Mouse (Mus musculus) forebrain, embryonic 10.5 days (tissue): Measurements from ENCODE around the gene Cog4. TPM values are rescaled to one million over a fixed set of nuclear protein-coding genes. Genes with fewer than 3 reads are reported as not detected.

Experiments used
- DNase-seq: peaks from one replicate; pipeline ENCODE4 v3.0.0-alpha.2; 2017; ENCODE audit warnings: low spot score; ENCODE audit errors: extremely low spot score
- H3K27ac ChIP-seq: fragments of 300-500 bp; sonication (generic); 2 replicates; pipeline ENCODE4 v1.5.1; 2016; ENCODE audit warnings: mild to moderate bottlenecking
- H3K27me3 ChIP-seq: fragments of 300-500 bp; sonication (generic); 2 replicates; pipeline ENCODE4 v1.6.1; 2016; ENCODE audit warnings: mild to moderate bottlenecking; ENCODE audit not compliant: poor library complexity, severe bottlenecking
- H3K36me3 ChIP-seq: fragments of 300-500 bp; sonication (generic); replicated peaks from 2 replicates; pipeline ENCODE4 v1.6.1; 2016; ENCODE audit warnings: mild to moderate bottlenecking, moderate library complexity
- H3K4me1 ChIP-seq: fragments of 300-500 bp; sonication (generic); 2 replicates; pipeline ENCODE4 v1.6.1; 2016
- H3K4me3 ChIP-seq: fragments of 300-500 bp; sonication (generic); 2 replicates; pipeline ENCODE4 v1.5.1; 2016; ENCODE audit warnings: mild to moderate bottlenecking, moderate library complexity
- H3K9me3 ChIP-seq: fragments of 300-500 bp; sonication (generic); 2 replicates; pipeline ENCODE4 v1.6.1; 2016; ENCODE audit warnings: mild to moderate bottlenecking, moderate library complexity
- WGBS: fragments of 180-500 bp; shearing (Covaris S2); methylation state at CpG from one replicate; pipeline ENCODE4 v1.1.7; 2016; 5-methylcytosine and 5-hydroxymethylcytosine counted together
- polyA plus RNA-seq: library from polyadenylated mRNA; unstranded; fragments of >200 nt; fragmentation: Nextera tagmentation; extraction: Ambion mirVana; gene quantifications from 2 replicates; pipeline ENCODE4 v1.2.1, GENCODE M21; 2016

The Cog4 gene
- polyA plus RNA-seq, 1 experiment from 2014 or later, result 73.2 TPM

DNA sequence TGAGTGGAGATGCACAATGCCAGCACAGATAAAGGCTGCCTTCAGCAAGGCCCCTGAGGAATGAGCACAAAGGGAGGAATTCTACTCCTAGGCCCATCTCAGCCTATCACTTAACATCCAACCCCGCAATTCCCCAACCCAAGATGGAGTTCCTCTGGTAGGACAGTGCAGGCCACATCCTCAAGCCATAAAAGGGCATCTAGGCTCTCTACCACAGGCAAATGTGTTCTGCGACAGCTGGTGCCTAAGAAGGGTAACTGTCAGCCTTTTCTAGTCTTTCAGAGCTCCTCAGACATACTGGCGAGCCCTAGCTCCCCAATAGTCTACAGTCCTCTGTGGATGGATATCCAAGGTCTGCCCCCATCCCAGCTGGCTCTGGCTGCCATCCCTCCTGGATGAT, 40.2 kb downstream of the Cog4 start:
- Histone ChIP-seq H3K9me3 (no peaks in the 10 kb centered on the region), H3K36me3 (peaks cover 98% of the 10 kb centered on the region), H3K27me3 (no peaks in the 10 kb centered on the region), H3K4me3 (no peak overlapping the region), H3K27ac (no peak overlapping the region), H3K4me1 (no peaks in the 10 kb centered on the region)
- no peak for DNase-seq
- 86% methylated on average over 3 of the region's 3 CpGs for WGBS

DNA sequence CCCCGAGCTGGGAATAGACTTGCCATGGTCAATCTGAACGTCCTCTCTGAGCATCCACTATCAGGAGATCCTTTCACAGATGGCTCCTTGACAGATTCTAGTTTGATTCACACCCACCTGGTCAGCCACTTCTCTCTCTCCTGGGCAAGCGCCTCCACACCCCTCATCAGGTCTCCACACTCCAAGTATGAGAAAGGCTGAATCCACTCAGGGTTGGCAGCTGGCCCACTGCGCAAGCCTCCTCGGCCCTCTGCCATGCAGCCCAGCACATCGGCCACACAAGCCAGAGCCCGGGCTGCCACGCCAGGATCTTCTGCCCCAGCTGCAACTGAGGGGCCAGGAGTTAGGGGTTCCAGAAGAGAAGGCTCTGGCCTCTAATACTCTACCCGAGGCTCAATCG, 41.2 kb downstream of the Cog4 start:
- no peaks in the 10 kb centered on the region for H3K27me3 ChIP-seq
- no peak for DNase-seq
- H3K4me1 ChIP-seq, result no peaks in the 10 kb centered on the region
- H3K9me3 ChIP-seq, result no peaks in the 10 kb centered on the region
- WGBS, result 88% methylated on average over 10 of the region's 10 CpGs
- peaks cover 95% of the 10 kb centered on the region for H3K36me3 ChIP-seq
- no peak overlapping the region for H3K27ac ChIP-seq
- H3K4me3 ChIP-seq, result no peak overlapping the region

DNA sequence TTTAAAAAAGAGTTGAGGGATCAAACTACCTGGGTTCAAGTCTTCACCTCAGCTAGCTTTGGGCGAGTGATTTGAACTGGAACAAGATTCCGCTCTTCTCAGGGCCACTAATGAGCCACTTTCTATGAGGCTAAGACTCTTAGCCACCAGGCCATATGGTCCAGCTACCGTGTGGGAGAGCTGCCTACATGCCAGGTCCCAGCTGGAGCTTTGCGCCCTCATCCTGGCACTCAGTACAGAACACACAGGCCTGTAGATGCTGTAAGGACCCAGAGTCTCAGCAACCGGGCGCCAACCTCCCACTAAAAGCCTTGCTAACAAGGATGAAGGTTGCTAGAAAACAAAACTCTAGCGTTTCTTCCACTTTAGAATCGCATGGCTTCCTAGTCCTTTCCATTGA, 42.0 kb downstream of the Cog4 start:
- Histone ChIP-seq H3K4me1 (no peaks in the 10 kb centered on the region), H3K27ac (no peak overlapping the region), H3K27me3 (no peaks in the 10 kb centered on the region), H3K9me3 (no peaks in the 10 kb centered on the region), H3K36me3 (peaks cover 95% of the 10 kb centered on the region), H3K4me3 (no peak overlapping the region)
- 94% methylated on average over 8 of the region's 8 CpGs for WGBS
- no peak for DNase-seq

DNA sequence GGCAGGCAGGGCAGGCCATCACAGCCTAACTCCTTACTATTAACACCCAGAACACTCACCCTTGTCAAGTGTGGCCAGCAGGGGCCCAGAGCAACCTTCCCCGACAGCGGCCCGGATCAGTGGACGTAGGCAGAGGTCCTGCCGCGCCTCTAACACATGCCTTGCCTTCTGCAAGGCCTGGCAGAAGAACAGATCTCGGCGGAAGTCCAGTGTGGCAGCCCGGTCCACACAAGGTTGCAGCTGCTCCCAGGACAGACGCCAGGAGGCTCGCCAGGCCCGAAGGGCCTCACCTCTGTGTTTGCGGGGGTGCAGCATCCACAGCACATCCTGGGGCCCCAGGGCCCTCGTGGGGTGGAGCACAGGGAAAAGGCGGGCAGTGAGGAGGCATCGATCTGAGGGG, 42.5 kb downstream of the Cog4 start:
- DNase-seq, result no peak
- H3K36me3 ChIP-seq, result peaks cover 94% of the 10 kb centered on the region
- no peak overlapping the region for H3K27ac ChIP-seq
- WGBS, result 93% methylated on average over 16 of the region's 16 CpGs
- H3K9me3 ChIP-seq, result no peaks in the 10 kb centered on the region
- H3K27me3 ChIP-seq, result no peaks in the 10 kb centered on the region
- no peaks in the 10 kb centered on the region for H3K4me1 ChIP-seq
- no peak overlapping the region for H3K4me3 ChIP-seq

DNA sequence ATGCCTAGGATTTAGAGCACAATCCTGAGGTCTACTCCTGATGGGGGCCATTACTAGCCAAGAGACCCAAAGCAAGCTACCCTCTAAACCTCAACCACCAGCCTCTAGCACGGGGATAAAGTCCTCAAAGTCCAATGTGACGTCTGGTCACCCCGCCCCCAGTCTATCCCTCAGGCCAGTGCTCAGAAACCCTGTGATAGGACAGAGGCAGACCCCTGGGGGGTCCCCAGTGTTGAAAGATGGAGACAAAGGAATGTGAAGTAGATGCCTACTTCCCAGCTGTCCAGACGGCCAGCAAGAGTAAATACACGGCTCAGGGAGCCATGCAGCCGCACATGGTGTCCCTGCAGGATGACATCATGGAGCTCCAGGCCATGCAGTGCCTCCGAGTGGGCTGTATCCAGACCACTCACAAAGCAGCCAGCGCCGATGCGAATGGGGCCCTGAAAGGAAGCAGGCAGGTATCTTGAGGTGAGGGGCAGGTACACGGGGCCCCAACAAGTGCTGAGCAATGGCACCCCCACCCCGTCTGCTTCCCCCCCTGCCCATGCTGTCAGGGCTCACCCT, 43.6 kb downstream of the Cog4 start:
- Histone ChIP-seq H3K4me3 (no peak overlapping the region), H3K27ac (no peak overlapping the region), H3K27me3 (no peaks in the 10 kb centered on the region), H3K36me3 (peaks cover 91% of the 10 kb centered on the region), H3K9me3 (no peaks in the 10 kb centered on the region), H3K4me1 (no peaks in the 10 kb centered on the region)
- no peak for DNase-seq
- WGBS, result 84% methylated on average over 12 of the region's 12 CpGs

DNA sequence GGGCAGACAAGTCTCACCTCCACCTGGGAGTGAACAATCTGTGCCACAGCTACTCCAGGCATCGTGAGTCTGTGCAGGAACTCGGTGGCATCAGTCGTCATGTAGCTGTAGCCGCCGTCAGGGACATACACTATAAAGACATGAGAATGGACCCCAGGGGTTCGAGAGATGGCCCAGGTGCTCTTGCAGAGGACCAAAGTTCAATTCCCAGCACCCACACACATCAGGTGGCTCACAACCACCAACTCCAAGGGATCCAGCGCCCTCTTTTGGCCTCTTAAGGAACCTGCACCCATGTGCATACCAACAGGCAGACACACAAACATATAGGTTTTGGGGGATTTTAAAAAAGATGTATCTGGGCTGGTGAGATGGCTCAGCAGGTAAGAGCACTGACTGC, 45.6 kb downstream of the Cog4 start:
- no peaks in the 10 kb centered on the region for H3K4me1 ChIP-seq
- no peaks in the 10 kb centered on the region for H3K27me3 ChIP-seq
- H3K9me3 ChIP-seq, result no peaks in the 10 kb centered on the region
- no peak for DNase-seq
- 86% methylated on average over 7 of the region's 7 CpGs for WGBS
- peaks cover 76% of the 10 kb centered on the region for H3K36me3 ChIP-seq
- H3K4me3 ChIP-seq, result no peak overlapping the region
- H3K27ac ChIP-seq, result no peak overlapping the region

DNA sequence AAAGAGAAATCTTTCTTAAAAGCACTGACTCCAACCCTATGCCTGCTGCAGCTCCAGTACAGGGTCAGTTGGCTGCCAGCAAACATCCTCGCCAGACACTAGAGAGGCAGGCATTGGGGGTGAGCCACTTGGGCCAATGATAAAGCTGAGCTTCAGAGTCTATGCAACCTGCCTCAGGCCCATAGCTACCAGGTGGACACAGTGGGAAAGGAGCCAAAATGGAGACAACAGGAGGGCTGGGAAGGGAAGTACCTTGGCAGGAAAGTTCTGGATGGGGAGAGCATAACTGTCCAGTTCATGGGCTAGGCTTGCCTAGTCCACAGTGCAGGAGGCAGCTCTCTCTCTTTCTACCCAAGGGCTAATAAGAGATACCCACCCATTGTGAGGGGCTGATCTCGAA, 46.5 kb downstream of the Cog4 start:
- H3K27me3 ChIP-seq, result no peaks in the 10 kb centered on the region
- H3K36me3 ChIP-seq, result peaks cover 72% of the 10 kb centered on the region
- H3K27ac ChIP-seq, result no peak overlapping the region
- H3K9me3 ChIP-seq, result no peaks in the 10 kb centered on the region
- DNase-seq, result no peak
- WGBS, result 91% methylated on average over 2 of the region's 2 CpGs
- H3K4me1 ChIP-seq, result no peaks in the 10 kb centered on the region
- no peak overlapping the region for H3K4me3 ChIP-seq

DNA sequence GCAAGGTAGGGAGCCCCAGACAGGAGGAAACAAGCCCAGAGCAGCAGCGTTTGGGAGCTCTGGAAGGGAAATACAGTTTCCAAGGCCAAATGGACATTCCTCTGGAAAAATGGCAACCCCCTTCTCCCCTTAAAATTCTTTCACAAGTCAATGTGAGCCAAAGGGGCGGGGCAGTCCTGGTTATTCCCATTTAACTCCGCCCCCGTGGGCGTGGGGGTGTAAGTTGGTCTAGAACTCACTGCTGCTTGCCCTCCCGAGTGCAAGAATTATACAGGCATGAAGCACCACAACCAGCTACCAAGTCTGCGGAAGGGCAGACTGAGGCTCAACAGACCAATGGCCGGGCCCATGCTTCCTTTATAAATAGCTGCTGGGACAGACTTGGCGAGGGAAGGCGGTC, 48.5 kb downstream of the Cog4 start:
- whole genome bisulfite sequencing, result 90% methylated on average over 10 of the region's 10 CpGs
- Histone ChIP-seq H3K9me3 (no peaks in the 10 kb centered on the region), H3K27ac (no peak overlapping the region), H3K36me3 (peaks cover 68% of the 10 kb centered on the region), H3K27me3 (no peaks in the 10 kb centered on the region), H3K4me3 (no peak overlapping the region), H3K4me1 (no peaks in the 10 kb centered on the region)
- DNase-seq, result no peak

DNA sequence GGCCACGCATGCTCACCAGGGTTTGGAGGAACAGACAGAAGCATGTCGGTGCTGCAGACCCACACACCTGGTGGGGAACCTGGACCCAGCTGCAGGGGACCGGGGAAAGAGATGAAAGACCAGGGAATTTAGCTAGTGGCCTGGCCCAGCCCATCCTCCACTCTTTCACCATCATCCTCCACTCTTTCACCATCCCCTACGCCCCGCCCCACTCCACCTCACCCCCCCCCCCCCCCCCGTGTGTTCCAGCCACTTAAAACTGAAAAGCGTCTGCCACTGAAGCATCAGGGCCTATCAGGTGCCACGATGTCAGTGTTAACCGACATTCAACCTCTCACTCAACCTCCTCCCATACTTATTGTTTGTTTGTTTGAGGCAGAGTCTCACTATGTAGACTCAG, 48.9 kb downstream of the Cog4 start:
- Histone ChIP-seq H3K4me1 (no peaks in the 10 kb centered on the region), H3K27me3 (no peaks in the 10 kb centered on the region), H3K36me3 (peaks cover 64% of the 10 kb centered on the region), H3K27ac (no peak overlapping the region), H3K4me3 (no peak overlapping the region), H3K9me3 (no peaks in the 10 kb centered on the region)
- WGBS, result 82% methylated on average over 9 of the region's 9 CpGs
- no peak for DNase-seq

DNA sequence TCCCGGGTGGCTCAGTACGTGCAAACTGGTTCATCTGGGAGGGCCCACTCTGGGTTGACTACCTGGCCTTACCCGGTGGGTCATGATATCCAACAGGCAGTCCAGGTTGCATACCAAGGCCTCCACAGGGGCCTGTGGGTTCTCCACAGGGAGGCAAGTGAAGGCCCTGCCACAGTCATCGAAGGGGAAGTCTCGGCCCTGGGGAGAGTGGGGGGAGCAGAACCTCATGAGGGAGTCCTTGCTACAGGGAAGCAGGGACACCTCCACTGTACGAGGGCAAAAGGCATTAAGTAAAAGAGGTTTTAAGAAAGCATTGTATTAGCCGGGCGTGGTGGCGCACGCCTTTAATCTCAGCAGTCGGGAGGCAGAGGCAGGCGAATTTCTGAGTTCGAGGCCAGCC, 49.4 kb downstream of the Cog4 start:
- Histone ChIP-seq H3K4me1 (no peaks in the 10 kb centered on the region), H3K4me3 (no peak overlapping the region), H3K9me3 (no peaks in the 10 kb centered on the region), H3K36me3 (peaks cover 59% of the 10 kb centered on the region), H3K27me3 (no peaks in the 10 kb centered on the region), H3K27ac (no peak overlapping the region)
- WGBS, result 95% methylated on average over 13 of the region's 13 CpGs
- no peak for DNase-seq

DNA sequence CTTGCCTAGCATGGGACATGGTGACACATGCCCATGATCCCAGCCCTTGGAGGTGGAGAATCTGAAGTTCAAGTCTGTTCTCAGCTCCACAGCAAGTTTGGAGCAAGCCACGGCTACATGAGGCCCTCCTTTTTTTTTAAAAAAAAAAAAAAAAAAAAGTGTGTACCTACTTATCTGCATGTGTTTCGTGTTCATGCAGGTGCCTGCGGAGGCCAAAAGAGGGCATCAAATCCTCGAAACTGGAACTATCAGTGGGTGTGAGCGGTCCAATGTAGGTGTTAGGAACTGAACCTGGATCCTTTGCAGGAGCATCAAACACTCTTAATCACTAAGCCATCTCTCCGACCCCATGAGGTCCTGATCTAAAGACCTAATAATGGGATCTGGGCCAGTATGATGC, 51.1 kb downstream of the Cog4 start:
- no peak for DNase-seq
- Histone ChIP-seq H3K4me1 (peaks cover 11% of the 10 kb centered on the region), H3K27me3 (no peaks in the 10 kb centered on the region), H3K27ac (no peak overlapping the region), H3K36me3 (peaks cover 47% of the 10 kb centered on the region), H3K9me3 (no peaks in the 10 kb centered on the region), H3K4me3 (no peak overlapping the region)
- WGBS, result 93% methylated on average over 6 of the region's 6 CpGs

DNA sequence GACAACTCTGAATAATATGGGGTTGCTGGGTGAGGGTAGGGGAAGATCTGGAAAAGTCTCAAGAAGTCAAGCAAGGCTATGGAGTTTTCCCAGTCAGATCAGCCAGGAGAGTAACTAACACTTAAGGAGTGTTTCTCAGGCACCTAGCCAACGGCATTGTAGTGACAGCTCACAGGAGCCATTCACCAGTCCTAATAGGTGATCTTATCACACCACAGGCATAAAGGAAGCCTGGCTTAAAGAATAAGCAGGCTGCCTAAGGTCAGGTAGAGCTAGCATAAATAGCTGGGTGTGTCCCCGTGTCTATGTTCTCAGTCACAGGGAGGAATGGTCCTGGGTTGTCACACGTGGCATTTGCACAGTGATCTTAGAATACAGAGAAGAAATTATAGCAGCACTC, 54.7 kb downstream of the Cog4 start:
- 85% methylated on average over 3 of the region's 3 CpGs for WGBS

DNA sequence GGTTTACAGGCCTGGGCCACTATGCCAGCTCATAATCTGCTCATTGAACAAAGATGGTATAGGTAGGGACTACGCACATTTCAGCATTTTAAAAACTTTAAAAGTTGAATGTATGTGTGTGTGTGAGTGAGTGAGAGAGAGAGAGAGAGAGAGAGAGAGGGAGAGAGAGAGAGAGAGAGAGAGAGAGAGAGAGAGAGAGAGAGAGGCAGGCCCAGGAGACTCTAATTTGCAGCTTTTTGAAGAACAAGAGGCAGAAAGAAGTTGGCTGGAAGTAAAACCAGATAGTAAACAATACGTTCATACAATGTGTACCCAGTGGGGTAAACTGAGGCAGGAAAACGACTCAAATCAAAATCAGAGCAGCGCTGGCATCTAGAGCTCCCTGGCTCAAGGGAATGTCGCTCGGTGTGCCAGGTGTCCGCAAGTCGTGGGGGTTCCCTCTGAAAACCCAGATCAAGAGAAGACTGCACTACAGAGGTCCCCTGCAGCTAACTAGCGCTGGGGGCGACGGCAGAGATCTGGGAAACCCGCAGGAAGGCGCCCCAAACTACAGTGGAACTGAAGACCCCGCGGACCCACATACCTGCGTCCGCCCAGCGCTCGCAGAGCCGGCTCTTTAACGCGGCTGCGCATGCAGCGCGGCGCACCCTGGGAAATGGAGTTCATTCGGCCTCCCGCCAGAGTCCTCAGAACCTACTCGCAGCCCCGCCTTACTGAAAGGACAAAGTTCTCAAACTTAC, 55.6 kb downstream of the Cog4 start, which contains the start of gene Fuk:
Fuk (minus strand) TSS at position 650 of the 740 bp plus-strand sequence.
- 2% methylated on average over 30 of the region's 30 CpGs for WGBS
- Histone ChIP-seq H3K36me3 (peaks cover 20% of the 10 kb centered on the region), H3K27ac (peak within 1 kb of the TSS; percentile 83), H3K4me1 (peaks cover 11% of the 10 kb centered on the region), H3K27me3 (no peaks in the 10 kb centered on the region), H3K9me3 (no peaks in the 10 kb centered on the region), H3K4me3 (peak within 1 kb of the TSS; percentile 69)
- peak; percentile 77 for DNase-seq

More for the DNA sequence above, 54.7 kb downstream of the Cog4 start:
- Histone ChIP-seq H3K36me3 (peaks cover 20% of the 10 kb centered on the region), H3K9me3 (no peaks in the 10 kb centered on the region), H3K27me3 (no peaks in the 10 kb centered on the region), H3K27ac (no peak overlapping the region), H3K4me1 (peaks cover 11% of the 10 kb centered on the region), H3K4me3 (no peak overlapping the region)
- no peak for DNase-seq
